Mouse (Mus musculus): ENCODE data around the gene Tmtc4. TPM values are rescaled to one million over a fixed set of nuclear protein-coding genes. Genes with fewer than 3 reads are reported as not detected.

Tmtc4 gene
- polyA plus RNA-seq, 1 experiment from 2014 or later = 39.8 TPM

GRCm38 (mm10) chr14:122883410-122883806 is 100.4 kb downstream of the Tmtc4 start:
- no peaks in the 10 kb centered on the region for H3K9me3 ChIP-seq (ENCODE audit: control insufficient read depth, low read length)
- no peaks in the 10 kb centered on the region for H3K27me3 ChIP-seq (ENCODE audit: control insufficient read depth, insufficient read depth, low read length)
- no peaks in the 10 kb centered on the region for H3K36me3 ChIP-seq (ENCODE audit: control insufficient read depth, insufficient read depth, low read length)
- H3K27ac ChIP-seq (ENCODE audit: low read depth, low read length) = no peak overlapping the region
- ATAC-seq (ENCODE audit: low FRiP score) = peak; percentile 43
- no peak overlapping the region for H3K9ac ChIP-seq (ENCODE audit: low read length)
- peaks cover 21% of the 10 kb centered on the region for H3K4me1 ChIP-seq (ENCODE audit: control insufficient read depth, insufficient read depth, low read length)
- 57% methylated on average over 4 of the region's 4 CpGs for WGBS
- H3K4me2 ChIP-seq = no peak overlapping the region
- no peak for DNase-seq (ENCODE audit: low spot score, missing footprints)
- no peak overlapping the region for H3K4me3 ChIP-seq (ENCODE audit: low read depth, low read length)

DNA sequence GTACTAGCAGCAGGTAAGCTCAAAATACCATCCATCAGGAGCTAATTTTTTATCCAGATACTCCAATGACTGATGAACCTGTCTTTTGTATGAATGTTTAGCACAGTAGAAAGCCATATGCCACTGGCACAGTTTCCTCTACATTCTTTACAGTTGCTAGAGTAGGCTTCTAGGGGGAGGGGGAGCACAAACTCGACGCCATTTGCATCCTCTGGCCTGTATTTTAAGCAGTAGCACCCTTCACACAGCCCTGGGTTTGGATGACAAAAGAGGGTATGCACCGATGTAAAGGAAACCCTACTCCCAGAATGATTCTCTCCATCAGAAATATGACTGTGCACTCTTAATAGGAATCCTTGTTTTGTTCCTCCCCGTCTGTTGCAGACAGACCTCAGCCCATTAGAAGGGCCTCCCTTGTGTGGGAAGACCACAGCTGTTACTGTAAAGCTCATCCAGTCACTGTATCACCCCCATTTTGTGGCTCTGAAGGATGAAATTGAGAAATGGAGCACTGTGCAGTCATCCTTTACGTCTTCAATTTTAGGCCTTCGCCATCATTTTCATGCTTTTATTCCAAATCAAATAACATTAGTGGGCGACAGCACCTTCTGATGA is 100.9 kb downstream of the Tmtc4 start:
- Histone ChIP-seq H3K9me3 (ENCODE audit: control insufficient read depth, low read length) (no peaks in the 10 kb centered on the region), H3K4me1 (ENCODE audit: control insufficient read depth, insufficient read depth, low read length) (peaks cover 21% of the 10 kb centered on the region), H3K4me3 (ENCODE audit: low read depth, low read length) (no peak overlapping the region), H3K4me2 (no peak overlapping the region), H3K27ac (ENCODE audit: low read depth, low read length) (no peak overlapping the region), H3K36me3 (ENCODE audit: control insufficient read depth, insufficient read depth, low read length) (no peaks in the 10 kb centered on the region), H3K9ac (ENCODE audit: low read length) (no peak overlapping the region), H3K27me3 (ENCODE audit: control insufficient read depth, insufficient read depth, low read length) (no peaks in the 10 kb centered on the region)
- ATAC-seq (ENCODE audit: low FRiP score) = peak; percentile 47; the same call in 1 of the 2 replicates
- no peak for DNase-seq (ENCODE audit: low spot score, missing footprints)
- WGBS = 76% methylated on average over 7 of the region's 7 CpGs

DNA sequence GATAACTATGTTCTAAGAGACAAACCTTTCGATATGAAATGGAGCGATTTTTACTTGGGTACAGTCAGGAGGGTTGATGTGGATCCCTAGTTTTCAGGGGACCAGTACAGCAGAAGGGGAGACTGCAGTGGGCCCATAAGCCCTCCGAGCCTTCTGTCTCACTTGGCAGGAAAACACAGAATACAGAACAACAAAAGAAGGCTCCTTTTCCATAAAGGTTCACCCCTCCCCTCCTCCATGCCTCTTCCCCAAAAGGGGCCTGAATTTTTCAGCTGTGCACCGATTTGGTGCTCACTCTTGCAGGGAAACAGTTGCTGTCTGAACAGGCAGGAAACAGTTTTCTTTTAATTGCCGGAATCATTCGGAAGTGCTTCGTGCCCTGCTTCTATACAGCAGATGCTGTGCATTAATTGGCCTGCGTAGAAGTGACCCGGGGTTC is 101.6 kb downstream of the Tmtc4 start:
- Histone ChIP-seq H3K36me3 (ENCODE audit: control insufficient read depth, insufficient read depth, low read length) (no peaks in the 10 kb centered on the region), H3K4me3 (ENCODE audit: low read depth, low read length) (no peak overlapping the region), H3K27me3 (ENCODE audit: control insufficient read depth, insufficient read depth, low read length) (no peaks in the 10 kb centered on the region), H3K9ac (ENCODE audit: low read length) (no peak overlapping the region), H3K9me3 (ENCODE audit: control insufficient read depth, low read length) (no peaks in the 10 kb centered on the region), H3K4me1 (ENCODE audit: control insufficient read depth, insufficient read depth, low read length) (peaks cover 21% of the 10 kb centered on the region), H3K4me2 (no peak overlapping the region), H3K27ac (ENCODE audit: low read depth, low read length) (no peak overlapping the region)
- 60% methylated on average over 9 of the region's 9 CpGs for WGBS
- peak; percentile 85 for DNase-seq (ENCODE audit: low spot score, missing footprints)
- no peak for ATAC-seq (ENCODE audit: low FRiP score)

- Histone ChIP-seq H3K27ac (ENCODE audit: low read depth, low read length) (no peak overlapping the region), H3K9me3 (ENCODE audit: control insufficient read depth, low read length) (no peaks in the 10 kb centered on the region), H3K27me3 (ENCODE audit: control insufficient read depth, insufficient read depth, low read length) (no peaks in the 10 kb centered on the region), H3K9ac (ENCODE audit: low read length) (no peak overlapping the region), H3K4me1 (ENCODE audit: control insufficient read depth, insufficient read depth, low read length) (peaks cover 21% of the 10 kb centered on the region), H3K4me2 (no peak overlapping the region), H3K4me3 (ENCODE audit: low read depth, low read length) (no peak overlapping the region), H3K36me3 (ENCODE audit: control insufficient read depth, insufficient read depth, low read length) (no peaks in the 10 kb centered on the region)
- ATAC-seq (ENCODE audit: low FRiP score) (peak; percentile 12; the same call in 1 of the 2 replicates), DNase-seq (ENCODE audit: low spot score, missing footprints) (no peak)
- WGBS = 51% methylated on average over 2 of the region's 2 CpGs
These were observed 102.1 kb downstream of the Tmtc4 start for GRCm38 (mm10) chr14:122881699-122882098.

GRCm38 (mm10) chr14:122880291-122880690 is 103.5 kb downstream of the Tmtc4 start:
- no peak overlapping the region for H3K9ac ChIP-seq (ENCODE audit: low read length)
- 80% methylated on average over 7 of the region's 7 CpGs for WGBS
- H3K4me2 ChIP-seq = no peak overlapping the region
- H3K9me3 ChIP-seq (ENCODE audit: control insufficient read depth, low read length) = no peaks in the 10 kb centered on the region
- DNase-seq (ENCODE audit: low spot score, missing footprints) = no peak
- no peak overlapping the region for H3K27ac ChIP-seq (ENCODE audit: low read depth, low read length)
- no peak for ATAC-seq (ENCODE audit: low FRiP score)
- no peaks in the 10 kb centered on the region for H3K36me3 ChIP-seq (ENCODE audit: control insufficient read depth, insufficient read depth, low read length)
- H3K4me1 ChIP-seq (ENCODE audit: control insufficient read depth, insufficient read depth, low read length) = peaks cover 21% of the 10 kb centered on the region
- H3K4me3 ChIP-seq (ENCODE audit: low read depth, low read length) = no peak overlapping the region
- no peaks in the 10 kb centered on the region for H3K27me3 ChIP-seq (ENCODE audit: control insufficient read depth, insufficient read depth, low read length)

DNA sequence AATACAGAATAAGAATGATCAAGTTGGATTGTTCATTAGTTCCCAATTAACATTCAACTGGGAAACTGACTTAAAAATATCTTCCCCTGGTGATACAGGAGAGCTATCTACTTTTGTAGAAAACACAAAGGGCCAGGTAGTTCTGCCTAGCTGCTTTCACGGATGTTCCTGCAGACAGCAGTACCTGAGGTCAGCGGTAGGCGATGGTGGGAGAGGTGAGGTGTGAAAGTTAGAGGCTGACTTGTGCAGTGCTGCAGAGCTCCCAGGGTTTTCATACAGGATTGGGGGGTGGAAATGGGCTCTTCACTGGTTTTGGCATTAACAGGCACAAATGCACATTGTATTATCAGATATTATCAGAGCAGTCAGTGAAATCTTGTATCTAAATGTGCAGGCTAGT is 106.0 kb downstream of the Tmtc4 start:
- Histone ChIP-seq H3K27ac (ENCODE audit: low read depth, low read length) (no peak overlapping the region), H3K9me3 (ENCODE audit: control insufficient read depth, low read length) (no peaks in the 10 kb centered on the region), H3K4me3 (ENCODE audit: low read depth, low read length) (no peak overlapping the region), H3K4me2 (no peak overlapping the region), H3K27me3 (ENCODE audit: control insufficient read depth, insufficient read depth, low read length) (no peaks in the 10 kb centered on the region), H3K9ac (ENCODE audit: low read length) (no peak overlapping the region), H3K4me1 (ENCODE audit: control insufficient read depth, insufficient read depth, low read length) (peaks cover 9% of the 10 kb centered on the region; the same call in 1 of the 2 replicates), H3K36me3 (ENCODE audit: control insufficient read depth, insufficient read depth, low read length) (no peaks in the 10 kb centered on the region)
- DNase-seq (ENCODE audit: low spot score, missing footprints) (no peak), ATAC-seq (ENCODE audit: low FRiP score) (no peak)
- 83% methylated on average over 3 of the region's 3 CpGs for WGBS

GRCm38 (mm10) chr14:122876723-122877122 is 107.1 kb downstream of the Tmtc4 start:
- peaks cover 1% of the 10 kb centered on the region; the same call in 1 of the 2 replicates for H3K4me1 ChIP-seq (ENCODE audit: control insufficient read depth, insufficient read depth, low read length)
- H3K27ac ChIP-seq (ENCODE audit: low read depth, low read length) = no peak overlapping the region
- no peak for ATAC-seq (ENCODE audit: low FRiP score)
- no peaks in the 10 kb centered on the region for H3K36me3 ChIP-seq (ENCODE audit: control insufficient read depth, insufficient read depth, low read length)
- H3K4me2 ChIP-seq = no peak overlapping the region
- no peak overlapping the region for H3K4me3 ChIP-seq (ENCODE audit: low read depth, low read length)
- H3K9me3 ChIP-seq (ENCODE audit: control insufficient read depth, low read length) = no peaks in the 10 kb centered on the region
- 69% methylated on average over 7 of the region's 7 CpGs for WGBS
- no peak for DNase-seq (ENCODE audit: low spot score, missing footprints)
- no peaks in the 10 kb centered on the region for H3K27me3 ChIP-seq (ENCODE audit: control insufficient read depth, insufficient read depth, low read length)
- no peak overlapping the region for H3K9ac ChIP-seq (ENCODE audit: low read length)

DNA sequence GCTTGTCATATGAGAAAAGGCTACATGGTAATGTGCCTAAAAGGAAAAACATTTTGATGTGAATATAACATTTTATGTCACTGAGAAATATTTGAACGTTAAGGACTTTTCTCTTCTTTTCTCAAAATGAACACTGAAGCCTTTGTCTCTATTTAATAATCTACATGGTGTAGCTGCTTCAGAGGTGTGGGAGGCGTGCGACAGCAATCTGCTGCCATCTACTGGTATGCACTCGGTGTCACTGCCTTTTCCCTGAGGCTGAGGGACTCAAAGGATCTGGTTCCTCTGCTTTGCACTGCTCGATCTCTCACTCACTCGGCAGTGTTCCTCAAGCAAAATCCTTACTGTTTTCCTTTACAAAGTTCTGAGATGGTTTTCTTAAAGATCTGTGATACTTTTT is 107.7 kb downstream of the Tmtc4 start:
- H3K36me3 ChIP-seq (ENCODE audit: control insufficient read depth, insufficient read depth, low read length) = no peaks in the 10 kb centered on the region
- no peak overlapping the region for H3K4me2 ChIP-seq
- no peak overlapping the region for H3K9ac ChIP-seq (ENCODE audit: low read length)
- H3K9me3 ChIP-seq (ENCODE audit: control insufficient read depth, low read length) = no peaks in the 10 kb centered on the region
- no peak overlapping the region for H3K4me3 ChIP-seq (ENCODE audit: low read depth, low read length)
- no peaks in the 10 kb centered on the region for H3K27me3 ChIP-seq (ENCODE audit: control insufficient read depth, insufficient read depth, low read length)
- H3K4me1 ChIP-seq (ENCODE audit: control insufficient read depth, insufficient read depth, low read length) = no peaks in the 10 kb centered on the region; the same call in 1 of the 2 replicates
- ATAC-seq (ENCODE audit: low FRiP score) (peak; percentile 92), DNase-seq (ENCODE audit: low spot score, missing footprints) (peak; percentile 94)
- under 1% methylated on average over 6 of the region's 6 CpGs for WGBS
- H3K27ac ChIP-seq (ENCODE audit: low read depth, low read length) = no peak overlapping the region

DNA sequence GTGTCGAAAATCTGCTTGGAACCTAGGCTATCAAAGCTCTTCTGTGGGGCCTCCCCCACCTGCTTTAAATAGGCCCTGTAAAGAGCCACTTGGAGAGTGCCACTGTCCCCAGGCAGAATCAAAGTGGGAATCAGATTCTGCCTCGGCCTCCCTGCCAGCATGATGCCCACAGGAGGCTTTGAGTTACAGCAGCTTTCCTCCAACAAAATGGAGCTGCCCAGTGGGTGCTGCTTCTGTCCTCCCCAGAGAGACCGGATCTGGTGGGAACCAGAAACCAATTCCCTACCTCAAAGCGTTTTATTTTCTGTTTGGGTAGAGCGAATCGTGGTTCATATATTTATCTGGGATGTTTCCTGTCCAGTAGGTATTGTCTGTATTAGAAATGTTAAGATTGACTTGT is 108.2 kb downstream of the Tmtc4 start:
- ATAC-seq (ENCODE audit: low FRiP score) = peak; percentile 34; the same call in 1 of the 2 replicates
- DNase-seq (ENCODE audit: low spot score, missing footprints) = peak; percentile 90
- Histone ChIP-seq H3K9ac (ENCODE audit: low read length) (no peak overlapping the region), H3K27ac (ENCODE audit: low read depth, low read length) (no peak overlapping the region), H3K4me2 (no peak overlapping the region), H3K27me3 (ENCODE audit: control insufficient read depth, insufficient read depth, low read length) (no peaks in the 10 kb centered on the region), H3K4me1 (ENCODE audit: control insufficient read depth, insufficient read depth, low read length) (no peaks in the 10 kb centered on the region; the same call in 1 of the 2 replicates), H3K9me3 (ENCODE audit: control insufficient read depth, low read length) (no peaks in the 10 kb centered on the region), H3K36me3 (ENCODE audit: control insufficient read depth, insufficient read depth, low read length) (no peaks in the 10 kb centered on the region), H3K4me3 (ENCODE audit: low read depth, low read length) (no peak overlapping the region)
- WGBS = 38% methylated on average over 6 of the region's 6 CpGs
